Mouse (Mus musculus) ES-E14 (cell line): Measurements from ENCODE around the gene Lypd6.

Experiments
- CHD2 ChIP-seq: IDR thresholded peaks from 2 replicates; pipeline ENCODE4 v1.6.1; 2014; ENCODE audit warnings: mild to moderate bottlenecking, low read depth, low read length, inconsistent platforms
- HCFC1 ChIP-seq: IDR thresholded peaks from 2 replicates; pipeline ENCODE4 v1.6.1; 2012; ENCODE audit warnings: low read length, inconsistent platforms, borderline replicate concordance; ENCODE audit not compliant: insufficient read depth
- MAFK ChIP-seq: IDR thresholded peaks from 2 replicates; pipeline ENCODE4 v1.6.1; 2014; ENCODE audit warnings: mild to moderate bottlenecking, low read depth, low read length, inconsistent platforms; ENCODE audit not compliant: insufficient read depth
- ZC3H11A ChIP-seq: IDR thresholded peaks from 2 replicates; pipeline ENCODE4 v1.6.1; 2012; ENCODE audit warnings: low read depth, mild to moderate bottlenecking, inconsistent platforms, low read length, borderline replicate concordance
- ZNF384 ChIP-seq: IDR thresholded peaks from 2 replicates; pipeline ENCODE4 v1.6.1; 2012; ENCODE audit warnings: low read depth, low read length, inconsistent platforms

GRCm38 (mm10) chr2:50165277-50165676 is 99.0 kb downstream of the Lypd6 start:
- TF ChIP-seq ZC3H11A (no peak), CHD2 (no peak), MAFK (no peak), HCFC1 (no peak), ZNF384 (no peak)
